Mouse (Mus musculus) heart, postnatal 0 days (tissue): ENCODE data around the gene Tceal7.

Experiments
- CTCF ChIP-seq: IDR thresholded peaks from 2 replicates; pipeline ENCODE4 v1.5.1; 2016; ENCODE audit warnings: antibody characterized with exemption, control low read depth, low read depth
- EP300 ChIP-seq: IDR thresholded peaks from 2 replicates; pipeline ENCODE4 v1.6.1; 2016; ENCODE audit warnings: antibody characterized with exemption, low read depth

- TF ChIP-seq CTCF (no peak), EP300 (no peak)
Observed at GRCm38 (mm10) chrX:136275386-136275785, 60.8 kb downstream of the Tceal7 start.
